In genomic region chr9:44127351-44127801, GRCm38 (mm10) we compare ENCODE assay signal across 13 mouse cellular contexts. TPM values are rescaled to one million over a fixed set of nuclear protein-coding genes. Genes with fewer than 3 reads are reported as not detected.
DNase-seq lines count a peak whose midpoint lies in the region; ATAC-seq and TF ChIP-seq lines count a peak whose summit lies in the region.
"Had no signal": no experiment of that assay in that cellular context is flagged by ENCODE, and none has a peak within 500 bp of the region (broad histone marks: within the 10 kb centered on the region; RNA-seq: fewer than 3 reads in every experiment).

No protein-coding gene starts in this region.

- 38% methylated on average over 3 of the region's 3 CpGs for WGBS in lung, embryonic 15.5 days
- WGBS in lung, adult 2 months: 25% methylated on average over 3 of the region's 3 CpGs
- 52% methylated on average over 3 of the region's 3 CpGs for WGBS in heart, embryonic 16.5 days
- WGBS in lung, postnatal 0 days: 24% methylated on average over 3 of the region's 3 CpGs

- TF ChIP-seq POLR2A in lung, adult 2 months (IDR thresholded peaks at IDR 0.05; ENCODE audit: borderline replicate concordance, extremely low read depth, low read depth, low read length): no peak

- peak; percentile 46 for DNase-seq in gastrocnemius, postnatal 25 days
- DNase-seq in gastrocnemius, adult 8-10 months (ENCODE audit: low spot score in 2 of 2): no peak
- DNase-seq in lung, adult 2 months: no peak
- DNase-seq in lung, postnatal 0 days (ENCODE audit: low spot score): peak; percentile 48
- DNase-seq in ovary, postnatal 36 days (ENCODE audit: low spot score): no peak
- no peak for DNase-seq in layer of hippocampus, adult 9-11 months
- DNase-seq: thymus, postnatal 14 days had no signal

- H3K4me3 ChIP-seq in lung, embryonic 15.5 days: no peak overlapping the region
- H3K4me3 ChIP-seq in lung, adult 2 months (replicated peaks; ENCODE audit: extremely low read depth, low read depth, low read length): no peak overlapping the region
- H3K4me3 ChIP-seq in heart, embryonic 16.5 days (ENCODE audit: low read length): no peak overlapping the region
- H3K4me3 ChIP-seq in lung, postnatal 0 days (ENCODE audit: low read depth, low read length): no peak overlapping the region

- H3K9ac ChIP-seq in lung, embryonic 15.5 days: no peak overlapping the region
- no peak overlapping the region for H3K9ac ChIP-seq in heart, embryonic 16.5 days (ENCODE audit: low read length)
- no peak overlapping the region for H3K9ac ChIP-seq in lung, postnatal 0 days (replicated peaks; ENCODE audit: low read depth)
- H3K9ac ChIP-seq: hindbrain, embryonic 14.5 days had no signal

- no peaks in the 10 kb centered on the region for H3K27me3 ChIP-seq in lung, embryonic 15.5 days
- H3K27me3 ChIP-seq in heart, embryonic 16.5 days (ENCODE audit: control insufficient read depth, insufficient read depth, low read length): no peaks in the 10 kb centered on the region
- no peaks in the 10 kb centered on the region for H3K27me3 ChIP-seq in lung, postnatal 0 days (replicated peaks; ENCODE audit: insufficient read depth, low read length)

- no peak overlapping the region for H3K4me2 ChIP-seq in lung, embryonic 15.5 days
- H3K4me2 ChIP-seq in heart, embryonic 16.5 days (ENCODE audit: low read depth, low read length): no peak overlapping the region
- no peak overlapping the region for H3K4me2 ChIP-seq in lung, postnatal 0 days (replicated peaks; ENCODE audit: low read depth, low read length)
- H3K4me2 ChIP-seq: hindbrain, embryonic 14.5 days had no signal

- H3K36me3 ChIP-seq in lung, embryonic 15.5 days: no peaks in the 10 kb centered on the region
- H3K36me3 ChIP-seq in heart, embryonic 16.5 days (ENCODE audit: control insufficient read depth, insufficient read depth): no peaks in the 10 kb centered on the region
- no peaks in the 10 kb centered on the region for H3K36me3 ChIP-seq in lung, postnatal 0 days (ENCODE audit: insufficient read depth, low read length)

- peaks cover 58% of the 10 kb centered on the region for H3K4me1 ChIP-seq in lung, embryonic 15.5 days
- peaks cover 18% of the 10 kb centered on the region for H3K4me1 ChIP-seq in lung, adult 2 months (ENCODE audit: control insufficient read depth, insufficient read depth, low read length)
- peaks cover 32% of the 10 kb centered on the region for H3K4me1 ChIP-seq in heart, embryonic 16.5 days (ENCODE audit: control insufficient read depth, insufficient read depth, low read length)
- H3K4me1 ChIP-seq in lung, postnatal 0 days (ENCODE audit: insufficient read depth, low read depth, low read length): peaks cover 12% of the 10 kb centered on the region; the same call in 1 of the 2 replicates

- no peaks in the 10 kb centered on the region for H3K9me3 ChIP-seq in lung, embryonic 15.5 days
- H3K9me3 ChIP-seq in heart, embryonic 16.5 days (replicated peaks; ENCODE audit: control insufficient read depth, low read length): no peaks in the 10 kb centered on the region
- H3K9me3 ChIP-seq in lung, postnatal 0 days (ENCODE audit: low read length): no peaks in the 10 kb centered on the region

- H3K27ac ChIP-seq in lung, embryonic 15.5 days: peak overlapping the region; percentile 48
- H3K27ac ChIP-seq in heart, embryonic 16.5 days (ENCODE audit: low read length): peak overlapping the region; percentile 44
- H3K27ac ChIP-seq in lung, postnatal 0 days (ENCODE audit: low read length): peak overlapping the region; percentile 62
- H3K27ac ChIP-seq: hindbrain, embryonic 14.5 days had no signal

- peak; percentile 17; the same call in 1 of the 2 replicates for TF ChIP-seq EP300 in lung, postnatal 0 days (IDR thresholded peaks at IDR 0.05)

- no peak for TF ChIP-seq CTCF in lung, adult 2 months (IDR thresholded peaks at IDR 0.05; ENCODE audit: insufficient read depth, low read length)
- no peak for TF ChIP-seq CTCF in lung, postnatal 0 days (IDR thresholded peaks at IDR 0.05)

- ATAC-seq in lung, embryonic 15.5 days (ENCODE audit: borderline replicate concordance, extremely low read depth, low FRiP score, low TSS enrichment): no peak
- ATAC-seq in heart, embryonic 16.5 days (replicated peaks; ENCODE audit: extremely low read depth, insufficient read depth, low FRiP score): no peak
- ATAC-seq in lung, postnatal 0 days: no peak

RNA-seq across cellular contexts. Expression of gene Mcam, which starts 6.9 kb away (rescaled TPM):
- 10 to 100 TPM; 31.2 to 32.4 TPM for total RNA-seq in gastrocnemius, postnatal 25 days (2021)
- total RNA-seq in gastrocnemius, adult 8-10 months (2022): 10 to 100 TPM; 15.4 to 33.9 (median 26.2) TPM
- 86.2 and 92.9 TPM in 2 replicates for polyA plus RNA-seq in lung, embryonic 15.5 days (2015; fragmentation: Nextera tagmentation; extraction: Ambion mirVana)
- 170 and 209 TPM in 2 replicates for polyA plus RNA-seq in lung, adult 2 months (2012; rRNA removed)
- 104 and 111 TPM in 2 replicates for polyA plus RNA-seq in heart, embryonic 16.5 days (2015; fragmentation: Nextera tagmentation; extraction: Ambion mirVana)
- 113 and 116 TPM in 2 replicates for polyA plus RNA-seq in lung, postnatal 0 days (2015; fragmentation: Nextera tagmentation; extraction: Ambion mirVana)

RNA-seq across cellular contexts. Expression of gene Rnf26, which starts 14.1 kb away (rescaled TPM):
- total RNA-seq in gastrocnemius, postnatal 25 days (2021): 1 to 10 TPM; 2.9 TPM
- total RNA-seq in gastrocnemius, adult 8-10 months (2022): 1 to 10 TPM; 1.7 to 2.9 (median 2.6) TPM
- 69.9 and 71.4 TPM in 2 replicates for polyA plus RNA-seq in lung, embryonic 15.5 days (2015; fragmentation: Nextera tagmentation; extraction: Ambion mirVana)
- polyA plus RNA-seq in lung, adult 2 months (2012; rRNA removed): 24.6 and 25.0 TPM in 2 replicates
- polyA plus RNA-seq in heart, embryonic 16.5 days (2015; fragmentation: Nextera tagmentation; extraction: Ambion mirVana): 31.7 and 36.6 TPM in 2 replicates
- polyA plus RNA-seq in lung, postnatal 0 days (2015; fragmentation: Nextera tagmentation; extraction: Ambion mirVana): 18.8 and 19.0 TPM in 2 replicates

RNA-seq across cellular contexts. Expression of gene Gm49380, which starts 14.1 kb away (rescaled TPM):
- 1 to 10 TPM in 1 of 2 experiments, under 1 TPM in 1; 0.82 to 2.4 TPM for total RNA-seq in gastrocnemius, postnatal 25 days (2021)
- under 1 TPM; 0.31 to 0.60 (median 0.38) TPM for total RNA-seq in gastrocnemius, adult 8-10 months (2022)
- 0.17 and 0.21 TPM in 2 replicates for polyA plus RNA-seq in lung, embryonic 15.5 days (2015; fragmentation: Nextera tagmentation; extraction: Ambion mirVana)
- polyA plus RNA-seq in lung, adult 2 months (2012; rRNA removed): 0.27 TPM in 1 of 2 replicates, not detected in the other
- polyA plus RNA-seq in heart, embryonic 16.5 days (2015; fragmentation: Nextera tagmentation; extraction: Ambion mirVana): 0.07 and 0.20 TPM in 2 replicates
- polyA plus RNA-seq in lung, postnatal 0 days (2015; fragmentation: Nextera tagmentation; extraction: Ambion mirVana): 0.29 and 0.30 TPM in 2 replicates
- total RNA-seq: common myeloid progenitor, adult 5-6 weeks; megakaryocyte progenitor cell, adult 5-6 weeks had no signal
- polyA plus RNA-seq: limb, embryonic 11.5 days had no signal

RNA-seq across cellular contexts. Expression of gene C1qtnf5, which starts 20.3 kb away (rescaled TPM):
- total RNA-seq in gastrocnemius, postnatal 25 days (2021): 10 to 100 TPM in 1 of 2 experiments, 1 to 10 TPM in 1; 8.0 to 13.6 TPM
- 1 to 10 TPM; 1.6 to 4.2 (median 3.0) TPM for total RNA-seq in gastrocnemius, adult 8-10 months (2022)
- 6.3 and 6.5 TPM in 2 replicates for polyA plus RNA-seq in lung, embryonic 15.5 days (2015; fragmentation: Nextera tagmentation; extraction: Ambion mirVana)
- 29.0 and 31.0 TPM in 2 replicates for polyA plus RNA-seq in lung, adult 2 months (2012; rRNA removed)
- 3.5 and 4.2 TPM in 2 replicates for polyA plus RNA-seq in heart, embryonic 16.5 days (2015; fragmentation: Nextera tagmentation; extraction: Ambion mirVana)
- polyA plus RNA-seq in lung, postnatal 0 days (2015; fragmentation: Nextera tagmentation; extraction: Ambion mirVana): 9.8 and 10.3 TPM in 2 replicates
- total RNA-seq: common myeloid progenitor, adult 5-6 weeks; megakaryocyte progenitor cell, adult 5-6 weeks had no signal

RNA-seq across cellular contexts. Expression of gene Mfrp, which starts 25.8 kb away (rescaled TPM):
- total RNA-seq in gastrocnemius, postnatal 25 days (2021): not detected
- total RNA-seq in gastrocnemius, adult 8-10 months (2022): not detected
- 0.14 and 0.28 TPM in 2 replicates for polyA plus RNA-seq in lung, embryonic 15.5 days (2015; fragmentation: Nextera tagmentation; extraction: Ambion mirVana)
- 0.25 and 0.34 TPM in 2 replicates for polyA plus RNA-seq in lung, adult 2 months (2012; rRNA removed)
- polyA plus RNA-seq in heart, embryonic 16.5 days (2015; fragmentation: Nextera tagmentation; extraction: Ambion mirVana): 0.12 TPM in 1 of 2 replicates, not detected in the other
- polyA plus RNA-seq in lung, postnatal 0 days (2015; fragmentation: Nextera tagmentation; extraction: Ambion mirVana): 0.08 TPM in 1 of 2 replicates, not detected in the other
- total RNA-seq: common myeloid progenitor, adult 5-6 weeks had no signal

Comparison
In these comparisons a context has a peak if more than half of its experiments do, and no peak if none do; other contexts are left out.
1. DNase-seq: peak in gastrocnemius, postnatal 25 days (single experiment) and lung, postnatal 0 days (single experiment); none in gastrocnemius, adult 8-10 months (0 of 2), lung, adult 2 months (single experiment), ovary, postnatal 36 days (single experiment) and layer of hippocampus, adult 9-11 months (single experiment).
2. Peak in every context shown above with its lines, with median percentiles within 50 percentile points of each other: H3K27ac ChIP-seq.